Comparison of ENCODE assay signal across 8 mouse cellular contexts in the genomic region with DNA sequence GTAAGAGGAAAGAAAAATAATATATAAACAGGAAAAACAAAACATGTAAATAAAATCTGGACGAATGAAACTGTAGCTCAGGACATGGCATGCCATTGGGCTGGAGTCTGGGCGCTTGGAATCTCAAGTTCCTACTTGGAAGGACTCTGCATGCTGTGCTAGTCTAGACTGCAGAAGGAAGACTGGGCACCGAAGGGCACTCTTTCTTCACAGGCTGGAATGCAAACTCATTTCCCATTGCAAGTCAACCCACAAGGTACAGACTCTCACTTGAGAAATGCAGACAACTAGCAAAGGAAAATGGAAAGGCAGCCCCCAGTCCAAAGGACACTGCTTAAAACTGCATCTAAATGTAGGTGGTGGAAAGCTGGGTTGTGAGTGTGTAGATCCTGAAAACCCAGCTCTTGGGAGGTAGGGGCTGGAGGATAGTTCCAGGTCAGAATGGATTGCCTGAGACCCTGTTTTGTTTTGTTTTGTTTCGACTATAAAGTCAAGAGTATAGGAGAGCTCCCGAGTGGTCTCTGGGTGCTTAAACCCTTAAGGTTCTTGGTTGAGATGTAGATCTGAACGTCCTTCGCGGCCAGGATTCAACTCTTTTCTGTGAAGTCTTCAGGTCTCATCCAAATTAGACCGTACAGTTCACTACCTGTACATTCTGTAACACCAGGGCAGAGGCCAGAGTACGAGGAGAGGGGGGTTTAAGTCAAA. TPM values are rescaled to one million over a fixed set of nuclear protein-coding genes. Genes with fewer than 3 reads are reported as not detected.
A peak's percentile ranks its signal among the peaks of the same experiment; 100 is the strongest.
DNase-seq lines count a peak whose midpoint lies in the region; ATAC-seq and TF ChIP-seq lines count a peak whose summit lies in the region.

No protein-coding gene starts in this region.

- no peaks in the 10 kb centered on the region for H3K27me3 ChIP-seq in heart, embryonic 16.5 days (ENCODE audit: control insufficient read depth, insufficient read depth, low read length)
- H3K27me3 ChIP-seq in hindbrain, embryonic 14.5 days (ENCODE audit: control insufficient read depth, insufficient read depth, low read length), result no peaks in the 10 kb centered on the region
- H3K27me3 ChIP-seq in midbrain, embryonic 10.5 days (ENCODE audit: low read depth, poor library complexity, severe bottlenecking), result peaks cover 18% of the 10 kb centered on the region

- no peak for TF ChIP-seq CTCF in bone marrow, adult 2 months (IDR thresholded peaks at IDR 0.05; ENCODE audit: control insufficient read depth, insufficient read depth, low read length)

- H3K9me3 ChIP-seq in heart, embryonic 16.5 days (replicated peaks; ENCODE audit: control insufficient read depth, low read length), result no peaks in the 10 kb centered on the region
- no peaks in the 10 kb centered on the region for H3K9me3 ChIP-seq in hindbrain, embryonic 14.5 days (ENCODE audit: control insufficient read depth, low read length)
- no peaks in the 10 kb centered on the region for H3K9me3 ChIP-seq in midbrain, embryonic 10.5 days (replicated peaks)

- DNase-seq in heart, adult 8-10 months (ENCODE audit: low spot score), result no peak
- DNase-seq in hindbrain, embryonic 14.5 days (ENCODE audit: low spot score), result no peak
- DNase-seq in midbrain, embryonic 10.5 days (ENCODE audit: low spot score), result no peak
- DNase-seq in spleen, postnatal 4 days (ENCODE audit: low spot score in 2 of 2), result no peak
- DNase-seq in c-Kit-positive CD71-positive TER-119-positive erythroid progenitor cells, embryonic 14.5 days (ENCODE audit: low spot score), result no peak

- no peak overlapping the region for H3K9ac ChIP-seq in heart, embryonic 16.5 days (ENCODE audit: low read length)
- peak overlapping the region; percentile 57; the same call in 1 of the 2 replicates for H3K9ac ChIP-seq in hindbrain, embryonic 14.5 days

- no peak for ATAC-seq in heart, embryonic 16.5 days (replicated peaks; ENCODE audit: extremely low read depth, insufficient read depth, low FRiP score)
- no peak for ATAC-seq in hindbrain, embryonic 14.5 days (ENCODE audit: low FRiP score)
- no peak for ATAC-seq in monocyte, adult 5-6 weeks (replicated peaks; ENCODE audit: insufficient number of reproducible peaks, low FRiP score, low TSS enrichment, poor library complexity, severe bottlenecking)

- H3K4me2 ChIP-seq in heart, embryonic 16.5 days (ENCODE audit: low read depth, low read length), result peak overlapping the region; percentile 74
- peak overlapping the region; percentile 48 for H3K4me2 ChIP-seq in hindbrain, embryonic 14.5 days (replicated peaks)

- H3K27ac ChIP-seq in heart, embryonic 16.5 days (ENCODE audit: low read length), result no peak overlapping the region
- H3K27ac ChIP-seq in bone marrow, adult 2 months (ENCODE audit: control insufficient read depth, insufficient read depth, low read depth, low read length, poor library complexity), result peak overlapping the region; percentile 78
- no peak overlapping the region; the same call in 1 of the 2 replicates for H3K27ac ChIP-seq in hindbrain, embryonic 14.5 days
- H3K27ac ChIP-seq in midbrain, embryonic 10.5 days (replicated peaks), result peak overlapping the region; percentile 87

- 53% methylated on average over 10 of the region's 10 CpGs for WGBS in heart, embryonic 16.5 days
- 10% methylated on average over 10 of the region's 10 CpGs for WGBS in bone marrow, adult 2 months
- WGBS in hindbrain, embryonic 14.5 days, result 40% methylated on average over 10 of the region's 10 CpGs
- 36% methylated on average over 10 of the region's 10 CpGs for WGBS in midbrain, embryonic 10.5 days

- peak overlapping the region; percentile 56; the same call in 1 of the 2 replicates for H3K4me3 ChIP-seq in heart, embryonic 16.5 days (ENCODE audit: low read length)
- H3K4me3 ChIP-seq in bone marrow, adult 2 months (replicated peaks; ENCODE audit: control insufficient read depth, low read depth, low read length), result peak overlapping the region; percentile 17
- H3K4me3 ChIP-seq in hindbrain, embryonic 14.5 days (replicated peaks; ENCODE audit: low read length), result peak overlapping the region; percentile 26
- H3K4me3 ChIP-seq in midbrain, embryonic 10.5 days, result peak overlapping the region; percentile 54

- H3K4me1 ChIP-seq in heart, embryonic 16.5 days (ENCODE audit: control insufficient read depth, insufficient read depth, low read length), result peaks cover 10% of the 10 kb centered on the region
- H3K4me1 ChIP-seq in bone marrow, adult 2 months (ENCODE audit: control insufficient read depth, insufficient read depth, low read length), result no peaks in the 10 kb centered on the region; the same call in 1 of the 2 replicates
- peaks cover 24% of the 10 kb centered on the region for H3K4me1 ChIP-seq in hindbrain, embryonic 14.5 days (replicated peaks; ENCODE audit: control insufficient read depth, insufficient read depth, low read length)
- peaks cover 24% of the 10 kb centered on the region for H3K4me1 ChIP-seq in midbrain, embryonic 10.5 days

- TF ChIP-seq POLR2A in bone marrow, adult 2 months (IDR thresholded peaks at IDR 0.05; ENCODE audit: borderline replicate concordance, control insufficient read depth, low read depth, low read length), result no peak

- no peaks in the 10 kb centered on the region for H3K36me3 ChIP-seq in heart, embryonic 16.5 days (ENCODE audit: control insufficient read depth, insufficient read depth)
- H3K36me3 ChIP-seq in hindbrain, embryonic 14.5 days (replicated peaks; ENCODE audit: control insufficient read depth, insufficient read depth), result no peaks in the 10 kb centered on the region
- no peaks in the 10 kb centered on the region for H3K36me3 ChIP-seq in midbrain, embryonic 10.5 days

RNA-seq across cellular contexts. Expression of a gene that starts 26.5 kb away (rescaled TPM):
- 4.2 and 5.0 TPM in 2 replicates for polyA plus RNA-seq in heart, embryonic 16.5 days (2015; fragmentation: Nextera tagmentation; extraction: Ambion mirVana)
- total RNA-seq in heart, adult 8-10 months (2022), result 1 to 10 TPM; 6.2 to 9.7 (median 7.1) TPM
- polyA plus RNA-seq in bone marrow, adult 2 months (2011; ENCODE audit: insufficient read depth, insufficient read length, low replicate concordance, missing spikeins), result 6.0 and 18.2 TPM in 2 replicates
- 7.4 and 8.1 TPM in 2 replicates for polyA plus RNA-seq in hindbrain, embryonic 14.5 days (2014; fragmentation: Nextera tagmentation; extraction: Ambion mirVana)
- 2.7 and 3.8 TPM in 2 replicates for polyA plus RNA-seq in midbrain, embryonic 10.5 days (2016; fragmentation: Nextera tagmentation; extraction: Ambion mirVana)
- total RNA-seq in monocyte, adult 5-6 weeks (2017), result 90.3 to 117 TPM (median 97.6 TPM) in 3 replicates

Comparison
In these comparisons a context has a peak if more than half of its experiments do, and no peak if none do; other contexts are left out.
1. H3K27ac ChIP-seq: peak in bone marrow, adult 2 months (single experiment) and midbrain, embryonic 10.5 days (single experiment); none in heart, embryonic 16.5 days (single experiment) and hindbrain, embryonic 14.5 days (single experiment).
2. Peak in every context shown above with its lines, with median percentiles within 50 percentile points of each other: H3K4me3 ChIP-seq.